Mouse (Mus musculus): Measurements from ENCODE around the gene Tex14.

Gene Tex14

DNA sequence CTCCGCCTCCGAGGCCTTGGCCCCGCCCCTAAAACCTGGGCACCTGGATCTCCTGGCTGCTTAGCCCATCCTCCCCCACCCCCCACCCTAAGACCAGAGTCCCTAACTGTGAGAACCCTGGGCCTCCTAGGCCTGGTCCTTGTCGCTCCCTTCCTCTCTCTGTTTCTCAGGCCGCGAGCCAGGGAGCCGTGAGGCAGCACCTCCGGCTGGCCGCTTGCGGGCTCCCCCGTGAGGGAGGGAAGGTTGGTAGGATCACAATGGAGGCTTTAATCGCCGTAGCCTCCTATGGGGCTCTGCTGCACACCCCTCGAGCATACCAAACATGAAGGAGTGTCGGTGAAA, 187.5 kb downstream of the Tex14 start:
- DNase-seq (ENCODE audit: low read depth, low spot score), result no peak

GRCm38 (mm10) chr11:87592713-87593598, 188.1 kb downstream of the Tex14 start:
- peak; percentile 61 for DNase-seq (ENCODE audit: low read depth, low spot score)

GRCm38 (mm10) chr11:87595327-87595841, 190.5 kb downstream of the Tex14 start:
- peak; percentile 86 for DNase-seq (ENCODE audit: low read depth, low spot score)

DNA sequence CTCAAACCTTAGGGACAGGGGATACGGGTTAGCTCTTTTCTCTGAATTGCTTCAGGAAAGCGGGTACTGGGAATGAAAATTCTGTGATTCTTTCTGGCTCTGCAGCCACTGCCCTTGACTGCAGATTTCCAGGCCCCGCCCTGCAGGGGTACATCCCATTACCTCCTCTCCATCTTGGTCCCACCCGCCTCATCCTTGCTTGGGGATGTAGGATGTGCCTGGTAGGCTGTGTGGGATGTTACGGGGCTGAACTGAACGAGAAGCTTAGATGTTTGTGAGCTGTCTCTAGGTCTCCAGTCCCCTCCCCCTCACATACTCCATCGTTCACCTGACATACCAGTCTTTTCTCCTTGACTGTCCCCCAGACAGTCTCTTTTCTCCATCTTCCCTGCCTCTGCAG, 191.1 kb downstream of the Tex14 start:
- peak; percentile 64 for DNase-seq (ENCODE audit: low read depth, low spot score)

- no peak for DNase-seq (ENCODE audit: low read depth, low spot score)
These were observed 191.6 kb downstream of the Tex14 start for GRCm38 (mm10) chr11:87596492-87596891.

DNA sequence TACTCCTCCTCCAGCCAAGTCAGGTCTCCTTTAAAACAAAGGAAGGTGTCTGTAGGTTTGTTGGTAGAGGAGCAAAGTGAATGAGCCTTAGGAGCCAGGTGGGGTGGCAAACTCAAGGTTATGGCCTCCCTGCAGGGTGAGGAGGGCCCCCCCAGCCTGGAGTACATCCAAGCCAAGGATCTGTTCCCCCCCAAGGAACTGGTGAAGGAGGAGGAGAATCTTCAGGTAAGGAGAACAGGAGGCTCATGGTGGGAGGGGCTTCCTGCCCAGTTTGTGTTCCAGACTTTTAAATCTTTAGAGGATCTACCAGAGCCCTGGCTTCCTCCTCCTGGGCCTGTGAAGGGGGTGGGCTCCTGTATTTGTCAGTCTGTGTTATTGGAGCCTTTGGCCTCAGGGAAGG, 192.2 kb downstream of the Tex14 start:
- no peak for DNase-seq (ENCODE audit: low read depth, low spot score)

DNA sequence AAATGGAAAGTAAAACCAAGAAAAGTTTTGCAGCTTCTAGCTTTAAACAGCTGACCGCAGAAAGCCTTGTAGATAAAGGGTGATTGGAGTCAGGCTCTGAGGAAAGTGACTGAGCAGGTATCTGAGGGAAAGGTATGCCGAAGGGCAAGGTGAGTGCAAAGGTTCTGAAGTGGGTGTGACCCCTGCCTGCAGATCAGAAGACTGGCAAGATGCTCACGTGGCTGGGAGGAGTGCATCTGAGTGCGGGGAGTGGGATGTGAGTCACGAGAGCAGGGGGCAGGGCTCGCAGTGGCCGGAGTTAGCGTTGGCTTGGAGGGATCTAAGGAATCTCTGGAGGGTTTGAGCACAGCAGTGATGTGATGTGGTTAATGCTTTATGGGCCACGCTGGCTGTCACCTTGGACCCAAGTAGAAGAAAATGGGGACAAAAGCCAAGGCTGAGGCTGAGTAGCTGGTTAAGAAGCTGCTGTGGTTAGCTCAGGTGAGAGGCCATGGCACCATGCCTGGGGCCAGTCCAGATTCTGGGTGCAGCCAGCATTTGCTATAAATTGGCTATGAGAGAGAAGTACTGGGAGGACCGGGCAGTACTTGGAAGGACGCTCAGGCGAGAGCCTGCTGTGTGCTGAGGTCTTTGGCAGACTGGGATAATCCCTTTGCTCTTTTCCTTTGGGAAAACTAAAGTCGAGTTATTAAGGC, 194.7 kb downstream of the Tex14 start:
- no peak for DNase-seq (ENCODE audit: low read depth, low spot score)

GRCm38 (mm10) chr11:87600322-87600853, 195.5 kb downstream of the Tex14 start:
- no peak for DNase-seq (ENCODE audit: low read depth, low spot score)

GRCm38 (mm10) chr11:87602234-87602633, 197.4 kb downstream of the Tex14 start:
- DNase-seq (ENCODE audit: low read depth, low spot score), result no peak

DNA sequence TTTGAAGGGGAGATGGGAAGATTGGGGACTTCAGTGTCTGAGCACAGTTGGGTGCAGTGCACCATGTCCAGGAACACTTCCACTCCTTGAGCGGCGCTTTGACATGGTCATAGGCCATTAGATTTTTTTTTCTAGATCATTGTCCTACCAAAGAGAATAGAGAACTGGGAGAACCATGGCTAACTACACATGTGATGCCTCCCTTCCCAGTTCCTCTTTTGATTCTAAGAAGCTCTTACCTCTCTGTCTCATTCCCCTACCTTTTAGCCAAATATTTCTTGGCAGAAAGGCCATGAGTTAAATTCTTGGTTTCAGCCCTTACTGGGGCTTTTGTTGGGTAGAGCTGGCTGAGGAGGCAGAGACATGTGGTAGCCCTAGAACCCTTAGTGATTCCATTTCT, 198.7 kb downstream of the Tex14 start:
- no peak for DNase-seq (ENCODE audit: low read depth, low spot score)

Data from 3T3-L1 (cell line).